Mouse (Mus musculus): Measurements from ENCODE around the gene Hcn1. TPM values are rescaled to one million over a fixed set of nuclear protein-coding genes. Genes with fewer than 3 reads are reported as not detected.

The Hcn1 gene
- polyA plus RNA-seq, 1 experiment from 2014 or later: 0.14 TPM

DNA sequence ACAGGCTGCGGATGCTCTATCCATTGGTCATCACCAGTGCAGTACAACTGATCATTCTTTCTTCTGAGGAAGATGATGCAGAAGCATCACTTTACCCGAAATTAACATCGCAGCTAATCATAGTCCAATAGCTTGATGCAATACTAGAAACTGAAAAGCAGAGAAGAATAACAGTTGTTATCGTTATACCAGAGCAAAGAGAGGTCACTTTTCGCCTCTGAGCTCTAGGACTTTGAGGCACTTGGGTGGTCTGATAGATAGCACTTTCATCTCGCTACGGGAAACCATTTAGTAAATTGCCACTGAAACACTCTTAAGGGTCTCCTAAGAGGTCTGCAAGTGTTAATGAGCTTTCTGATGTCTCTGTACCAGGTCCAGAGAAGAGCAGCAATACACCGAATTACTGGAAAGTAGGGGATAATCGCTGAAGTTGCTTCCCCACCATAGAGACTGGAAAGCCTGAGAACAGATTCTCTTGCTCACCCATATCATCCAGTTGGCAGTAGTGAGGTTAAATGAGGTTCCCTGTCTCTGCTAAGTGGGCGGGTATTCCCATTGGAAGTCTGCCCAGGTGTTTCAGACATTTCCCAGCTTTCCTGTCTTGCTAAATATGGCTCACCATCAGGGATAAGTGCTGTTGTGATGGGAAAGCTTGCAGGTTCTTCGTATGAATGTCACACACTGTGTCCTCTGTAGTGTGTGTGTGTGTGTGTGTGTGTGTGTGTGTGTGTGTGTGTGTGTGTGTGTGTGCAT is 105.0 kb downstream of the Hcn1 start:
- H3K9me3 ChIP-seq (replicated peaks): 0 out of 2 replicates have a peak, but pooled peaks cover 3% of the 10 kb centered on the region
- no peak overlapping the region for H3K9ac ChIP-seq
- H3K4me3 ChIP-seq: no peak overlapping the region
- ATAC-seq: no peak
- H3K4me1 ChIP-seq: no peaks in the 10 kb centered on the region
- H3K4me2 ChIP-seq: no peak overlapping the region
- no peaks in the 10 kb centered on the region for H3K27me3 ChIP-seq
- no peaks in the 10 kb centered on the region for H3K36me3 ChIP-seq (ENCODE audit: poor library complexity, severe bottlenecking)
- no peak overlapping the region for H3K27ac ChIP-seq
- 86% methylated on average over 11 of the region's 11 CpGs for WGBS

GRCm38 (mm10) chr13:117710811-117711210 is 108.7 kb downstream of the Hcn1 start:
- no peaks in the 10 kb centered on the region for H3K27me3 ChIP-seq
- no peak for ATAC-seq
- H3K9me3 ChIP-seq (replicated peaks): no peaks in the 10 kb centered on the region
- no peak overlapping the region for H3K4me2 ChIP-seq
- H3K36me3 ChIP-seq (ENCODE audit: poor library complexity, severe bottlenecking): no peaks in the 10 kb centered on the region
- H3K27ac ChIP-seq: no peak overlapping the region
- H3K9ac ChIP-seq: no peak overlapping the region
- H3K4me1 ChIP-seq: no peaks in the 10 kb centered on the region
- H3K4me3 ChIP-seq: no peak overlapping the region

GRCm38 (mm10) chr13:117722090-117722489 is 120.0 kb downstream of the Hcn1 start:
- peak; percentile 51; the same call in 1 of the 2 replicates for ATAC-seq
- no peak overlapping the region for H3K4me3 ChIP-seq

DNA sequence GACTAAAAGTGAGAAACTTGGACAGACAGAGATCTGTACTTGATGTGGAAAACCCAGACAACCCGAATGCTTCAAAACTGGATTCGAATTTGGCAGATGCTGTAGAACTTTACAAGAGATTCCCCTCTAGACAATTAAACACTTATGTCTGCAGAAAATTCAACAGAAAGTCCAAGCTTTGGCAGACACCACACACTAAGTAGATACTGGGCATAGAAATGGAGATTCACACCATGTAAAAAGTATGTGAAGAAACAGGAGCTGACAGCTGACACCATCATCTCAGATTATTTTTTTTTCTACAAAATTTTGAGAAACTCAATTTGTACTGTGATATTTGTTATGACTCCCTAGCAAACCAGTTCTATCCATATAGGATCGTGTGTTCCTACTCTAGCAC is 122.0 kb downstream of the Hcn1 start:
- H3K4me1 ChIP-seq: no peaks in the 10 kb centered on the region
- ATAC-seq: no peak
- WGBS: 84% methylated on average over 3 of the region's 3 CpGs
- H3K9me3 ChIP-seq (replicated peaks): no peaks in the 10 kb centered on the region
- no peaks in the 10 kb centered on the region for H3K27me3 ChIP-seq
- no peak overlapping the region for H3K4me3 ChIP-seq
- H3K4me2 ChIP-seq: no peak overlapping the region
- H3K27ac ChIP-seq: no peak overlapping the region
- H3K36me3 ChIP-seq (ENCODE audit: poor library complexity, severe bottlenecking): no peaks in the 10 kb centered on the region
- no peak overlapping the region for H3K9ac ChIP-seq

More at GRCm38 (mm10) chr13:117722090-117722489, 120.0 kb downstream of the Hcn1 start:
- Histone ChIP-seq H3K4me2 (no peak overlapping the region), H3K27ac (no peak overlapping the region), H3K4me1 (no peaks in the 10 kb centered on the region), H3K9me3 (replicated peaks) (no peaks in the 10 kb centered on the region), H3K9ac (no peak overlapping the region), H3K27me3 (no peaks in the 10 kb centered on the region), H3K36me3 (ENCODE audit: poor library complexity, severe bottlenecking) (no peaks in the 10 kb centered on the region)
- 54% methylated on average over 4 of the region's 4 CpGs for WGBS

DNA sequence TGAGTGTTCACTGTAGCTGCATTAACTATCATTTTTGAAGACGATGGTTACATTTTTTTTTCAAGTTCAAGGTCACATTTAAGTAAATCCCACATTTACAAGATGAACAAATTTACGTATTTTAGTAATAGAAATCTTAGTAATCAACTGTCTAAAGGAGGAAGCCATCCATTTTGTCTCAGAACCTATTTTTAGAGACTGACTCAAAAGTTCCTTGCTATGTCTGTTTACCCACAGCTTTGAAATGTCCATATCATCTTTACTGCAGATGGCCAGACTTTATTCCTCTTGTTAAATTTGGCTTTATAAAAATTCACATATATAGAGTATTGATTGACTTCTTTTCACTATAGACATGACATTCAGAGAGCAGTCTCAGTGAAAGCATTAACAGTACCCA is 126.3 kb downstream of the Hcn1 start:
- H3K9me3 ChIP-seq (replicated peaks): no peaks in the 10 kb centered on the region
- WGBS: 73% methylated on average over 2 of the region's 2 CpGs
- ATAC-seq: no peak

DNA sequence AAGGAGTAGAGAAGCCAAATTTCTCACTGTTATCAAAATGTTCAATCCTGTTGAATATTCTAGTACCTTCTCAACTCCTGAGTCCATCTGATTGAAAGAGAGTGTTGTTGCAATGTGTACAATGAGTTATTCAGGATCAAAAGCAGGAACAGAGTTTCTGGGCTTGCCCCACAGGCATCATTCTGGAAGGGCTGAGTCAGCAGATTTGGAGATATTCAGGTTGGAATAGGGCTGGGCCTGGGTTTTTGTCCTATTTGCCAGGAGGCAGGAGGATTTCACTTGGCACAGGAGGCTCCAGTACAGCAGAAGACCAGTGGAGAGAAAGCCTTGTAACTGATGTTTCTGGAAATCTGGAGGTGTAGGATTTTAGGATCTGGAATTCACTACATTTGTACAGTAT is 130.6 kb downstream of the Hcn1 start:
- no peak for ATAC-seq
- no peak overlapping the region for H3K27ac ChIP-seq
- no peak overlapping the region for H3K4me3 ChIP-seq
- H3K27me3 ChIP-seq: no peaks in the 10 kb centered on the region
- no peak overlapping the region for H3K4me2 ChIP-seq
- no peak overlapping the region for H3K9ac ChIP-seq
- no peaks in the 10 kb centered on the region for H3K36me3 ChIP-seq (ENCODE audit: poor library complexity, severe bottlenecking)
- no peaks in the 10 kb centered on the region for H3K9me3 ChIP-seq (replicated peaks)
- H3K4me1 ChIP-seq: no peaks in the 10 kb centered on the region

More for the DNA sequence above, 126.3 kb downstream of the Hcn1 start:
- H3K4me2 ChIP-seq: no peak overlapping the region
- H3K27ac ChIP-seq: no peak overlapping the region
- no peaks in the 10 kb centered on the region for H3K36me3 ChIP-seq (ENCODE audit: poor library complexity, severe bottlenecking)
- no peak overlapping the region for H3K4me3 ChIP-seq
- H3K9ac ChIP-seq: no peak overlapping the region
- H3K27me3 ChIP-seq: no peaks in the 10 kb centered on the region
- H3K4me1 ChIP-seq: no peaks in the 10 kb centered on the region

DNA sequence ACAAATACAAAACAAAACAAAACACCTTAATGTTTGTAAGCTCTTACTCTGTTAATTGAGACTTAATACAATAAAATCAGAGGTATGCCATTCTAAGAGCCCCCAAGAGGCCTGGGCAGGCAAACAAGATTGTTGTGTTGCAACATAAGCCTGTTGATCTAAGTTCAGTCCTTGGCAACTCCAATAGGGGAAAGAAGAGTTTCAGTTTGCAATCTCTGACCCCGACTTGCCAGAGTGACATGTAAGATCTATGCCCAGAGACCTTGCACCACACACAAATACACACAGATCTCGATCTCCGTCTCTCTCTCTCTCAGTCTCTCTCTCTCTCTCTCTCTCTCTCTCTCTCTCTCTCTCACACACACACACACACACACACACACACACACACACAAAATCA is 142.3 kb downstream of the Hcn1 start:
- ATAC-seq: no peak
- Histone ChIP-seq H3K36me3 (ENCODE audit: poor library complexity, severe bottlenecking) (no peaks in the 10 kb centered on the region), H3K4me2 (no peak overlapping the region), H3K9me3 (replicated peaks) (no peaks in the 10 kb centered on the region), H3K27me3 (no peaks in the 10 kb centered on the region), H3K27ac (no peak overlapping the region), H3K4me1 (no peaks in the 10 kb centered on the region), H3K9ac (no peak overlapping the region), H3K4me3 (no peak overlapping the region)
- 88% methylated on average over 3 of the region's 3 CpGs for WGBS

- WGBS: 77% methylated on average over 3 of the region's 3 CpGs
- Histone ChIP-seq H3K36me3 (ENCODE audit: poor library complexity, severe bottlenecking) (no peaks in the 10 kb centered on the region), H3K4me3 (no peak overlapping the region), H3K27me3 (no peaks in the 10 kb centered on the region), H3K27ac (no peak overlapping the region), H3K9me3 (replicated peaks) (no peaks in the 10 kb centered on the region), H3K4me2 (no peak overlapping the region), H3K9ac (no peak overlapping the region), H3K4me1 (no peaks in the 10 kb centered on the region)
- no peak for ATAC-seq
These were observed 143.1 kb downstream of the Hcn1 start for GRCm38 (mm10) chr13:117745173-117745572.

- no peak overlapping the region for H3K4me2 ChIP-seq
- no peaks in the 10 kb centered on the region for H3K9me3 ChIP-seq (replicated peaks)
- no peak overlapping the region for H3K4me3 ChIP-seq
- peak; percentile 94 for ATAC-seq
- H3K36me3 ChIP-seq (ENCODE audit: poor library complexity, severe bottlenecking): no peaks in the 10 kb centered on the region
- no peak overlapping the region for H3K27ac ChIP-seq
- H3K27me3 ChIP-seq: no peaks in the 10 kb centered on the region
- no peak overlapping the region for H3K9ac ChIP-seq
- H3K4me1 ChIP-seq: no peaks in the 10 kb centered on the region
- WGBS: 74% methylated on average over 6 of the region's 6 CpGs
These were observed 163.4 kb downstream of the Hcn1 start for GRCm38 (mm10) chr13:117765487-117765886.

GRCm38 (mm10) chr13:117785376-117785775 is 183.3 kb downstream of the Hcn1 start:
- Histone ChIP-seq H3K27ac (no peak overlapping the region), H3K4me3 (no peak overlapping the region), H3K4me2 (no peak overlapping the region), H3K4me1 (no peaks in the 10 kb centered on the region), H3K9ac (no peak overlapping the region), H3K36me3 (ENCODE audit: poor library complexity, severe bottlenecking) (no peaks in the 10 kb centered on the region), H3K27me3 (no peaks in the 10 kb centered on the region), H3K9me3 (replicated peaks) (no peaks in the 10 kb centered on the region)
- ATAC-seq: no peak
- WGBS: 94% methylated on average over 2 of the region's 2 CpGs

DNA sequence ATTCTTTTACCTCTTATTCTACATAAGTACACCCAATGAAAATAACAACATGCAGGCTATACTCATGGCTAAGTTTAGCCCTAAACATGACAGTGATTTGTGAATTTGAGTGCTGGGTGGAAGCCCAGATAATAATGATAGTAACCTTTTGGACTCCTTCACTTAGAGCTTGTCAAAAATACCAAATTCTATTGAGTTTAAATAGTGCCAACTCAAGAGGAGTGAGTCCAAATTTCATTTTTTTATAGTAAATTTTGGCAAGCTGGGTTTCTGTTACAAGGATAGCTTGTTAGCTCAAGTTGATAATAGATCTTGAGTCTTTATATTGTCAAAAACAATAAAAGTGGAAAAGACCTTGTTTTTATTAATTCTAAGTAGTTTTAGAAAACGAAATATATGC is 190.7 kb downstream of the Hcn1 start:
- H3K9ac ChIP-seq: no peak overlapping the region
- WGBS: 64% methylated on average over 1 of the region's 1 CpGs
- H3K4me2 ChIP-seq: no peak overlapping the region
- no peaks in the 10 kb centered on the region for H3K27me3 ChIP-seq
- no peaks in the 10 kb centered on the region for H3K4me1 ChIP-seq
- ATAC-seq: no peak
- H3K36me3 ChIP-seq (ENCODE audit: poor library complexity, severe bottlenecking): no peaks in the 10 kb centered on the region
- H3K9me3 ChIP-seq (replicated peaks): no peaks in the 10 kb centered on the region
- no peak overlapping the region for H3K4me3 ChIP-seq
- no peak overlapping the region for H3K27ac ChIP-seq

DNA sequence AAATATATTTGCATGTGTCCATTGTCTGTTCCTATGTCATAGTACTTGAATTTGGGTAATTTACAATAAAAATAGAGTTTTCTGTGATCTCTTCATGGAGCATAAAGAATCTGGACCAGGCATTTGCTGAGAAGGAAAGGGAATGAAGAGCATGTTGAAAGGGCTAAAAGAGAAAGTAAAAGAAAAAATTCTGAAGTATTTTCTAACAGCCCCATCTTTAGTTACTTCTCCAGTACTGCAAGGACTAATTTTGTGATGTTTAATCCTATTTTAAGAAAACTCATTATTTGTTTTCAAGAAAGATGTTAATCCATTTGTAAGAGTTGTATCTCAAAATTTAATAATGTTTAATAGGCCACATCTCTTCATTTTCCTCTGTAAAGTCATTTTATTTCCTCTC is 198.9 kb downstream of the Hcn1 start:
- Histone ChIP-seq H3K9ac (no peak overlapping the region), H3K27ac (no peak overlapping the region), H3K4me3 (no peak overlapping the region), H3K9me3 (replicated peaks) (no peaks in the 10 kb centered on the region), H3K36me3 (ENCODE audit: poor library complexity, severe bottlenecking) (no peaks in the 10 kb centered on the region), H3K4me2 (no peak overlapping the region), H3K4me1 (no peaks in the 10 kb centered on the region), H3K27me3 (no peaks in the 10 kb centered on the region)
- no peak for ATAC-seq

DNA sequence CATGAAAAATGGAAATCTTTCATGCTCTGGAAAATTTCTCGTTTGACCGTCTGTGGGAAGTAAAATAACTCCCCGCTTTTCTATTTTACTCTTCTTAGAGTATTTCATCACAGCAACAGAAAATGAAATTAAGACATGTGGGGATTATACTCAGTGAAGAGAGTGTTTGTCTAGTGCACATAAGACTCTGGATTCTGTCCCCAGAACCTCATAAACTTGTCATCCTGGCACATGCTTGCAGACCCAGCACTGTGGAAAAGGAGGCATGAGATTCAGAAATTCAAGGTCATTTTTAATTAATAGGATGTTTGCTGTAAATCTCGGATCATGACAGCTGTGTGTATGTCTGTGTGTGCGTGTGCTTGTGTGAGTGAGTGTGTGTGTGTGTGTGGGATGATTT is 225.5 kb downstream of the Hcn1 start:
- H3K27me3 ChIP-seq: no peaks in the 10 kb centered on the region
- WGBS: 89% methylated on average over 5 of the region's 5 CpGs
- no peaks in the 10 kb centered on the region for H3K36me3 ChIP-seq (ENCODE audit: poor library complexity, severe bottlenecking)
- no peak overlapping the region for H3K9ac ChIP-seq
- H3K27ac ChIP-seq: no peak overlapping the region
- no peak overlapping the region for H3K4me3 ChIP-seq
- H3K4me2 ChIP-seq: no peak overlapping the region
- H3K4me1 ChIP-seq: no peaks in the 10 kb centered on the region
- no peak for ATAC-seq
- H3K9me3 ChIP-seq (replicated peaks): no peaks in the 10 kb centered on the region

Measured in forebrain, embryonic 13.5 days (tissue).